Mouse (Mus musculus) liver, embryonic 13.5 days (tissue): ENCODE results near the gene Fcrla. TPM values are rescaled to one million over a fixed set of nuclear protein-coding genes. Genes with fewer than 3 reads are reported as not detected.
A peak's percentile ranks its signal among the peaks of the same experiment; 100 is the strongest.

Source experiments
- ATAC-seq: fragments of 200-750 bp; cut with Nextera tagmentation; 2 replicates; pipeline ENCODE4 v1.8.0; 2017; ENCODE audit warnings: low read depth, mild to moderate bottlenecking, moderate number of reproducible peaks, moderate library complexity
- DNase-seq: peaks from one replicate; pipeline ENCODE4 v3.0.0; 2022
- H3K27ac ChIP-seq: fragments of 300-500 bp; sonication (generic); 2 replicates; pipeline ENCODE4 v1.5.1; 2015; ENCODE audit warnings: moderate library complexity, mild to moderate bottlenecking, inconsistent platforms
- H3K27me3 ChIP-seq: fragments of 300-500 bp; sonication (generic); 2 replicates; pipeline ENCODE4 v1.6.1; 2015; ENCODE audit warnings: mild to moderate bottlenecking, inconsistent platforms
- H3K36me3 ChIP-seq: fragments of 300-500 bp; sonication (generic); 2 replicates; pipeline ENCODE4 v1.6.1; 2015; ENCODE audit warnings: mild to moderate bottlenecking, inconsistent platforms
- H3K4me1 ChIP-seq: fragments of 300-500 bp; sonication (generic); replicated peaks from 2 replicates; pipeline ENCODE4 v1.6.1; 2015; ENCODE audit warnings: inconsistent platforms
- H3K4me2 ChIP-seq: fragments of 300-500 bp; sonication (generic); 2 replicates; pipeline ENCODE4 v1.6.1; 2015; ENCODE audit warnings: inconsistent platforms, mild to moderate bottlenecking, moderate library complexity
- H3K4me3 ChIP-seq: fragments of 300-500 bp; sonication (generic); replicated peaks from 2 replicates; pipeline ENCODE4 v1.5.1; 2015; ENCODE audit warnings: mild to moderate bottlenecking, inconsistent platforms
- H3K9ac ChIP-seq: fragments of 300-500 bp; sonication (generic); 2 replicates; pipeline ENCODE4 v1.6.1; 2015; ENCODE audit warnings: mild to moderate bottlenecking, inconsistent platforms
- H3K9me3 ChIP-seq: fragments of 300-500 bp; sonication (generic); replicated peaks from 2 replicates; pipeline ENCODE4 v1.6.1; 2016; ENCODE audit warnings: inconsistent platforms
- WGBS: fragments of 180-500 bp; shearing (Covaris S2); methylation state at CpG from one replicate; pipeline ENCODE4 v1.1.7; 2015; ENCODE audit not compliant: insufficient replicate concordance; 5-methylcytosine and 5-hydroxymethylcytosine counted together
- polyA plus RNA-seq: library from polyadenylated mRNA; unstranded; fragments of >200 nt; fragmentation: Nextera tagmentation; extraction: Ambion mirVana; gene quantifications from 2 replicates; pipeline ENCODE4 v1.2.1, GENCODE M21; 2015

The Fcrla gene
- polyA plus RNA-seq, 1 experiment from 2014 or later: 0.24 TPM

- H3K9me3 ChIP-seq: no peaks in the 10 kb centered on the region
- H3K4me2 ChIP-seq: no peak overlapping the region
- H3K27ac ChIP-seq: no peak overlapping the region
- no peak overlapping the region for H3K9ac ChIP-seq
- ATAC-seq: no peak
- H3K4me3 ChIP-seq: no peak overlapping the region
- no peak for DNase-seq
- H3K27me3 ChIP-seq: no peaks in the 10 kb centered on the region
- WGBS: 65% methylated on average over 4 of the region's 4 CpGs
- peaks cover 2% of the 10 kb centered on the region; the same call in 1 of the 2 replicates for H3K4me1 ChIP-seq
- H3K36me3 ChIP-seq: no peaks in the 10 kb centered on the region
These were observed 1.9 kb upstream of the Fcrla start for GRCm38 (mm10) chr1:170929245-170929644.

GRCm38 (mm10) chr1:170928467-170928866 lies 1.1 kb upstream of the Fcrla start:
- Histone ChIP-seq H3K27ac (no peak overlapping the region), H3K9ac (no peak overlapping the region), H3K9me3 (no peaks in the 10 kb centered on the region), H3K36me3 (no peaks in the 10 kb centered on the region), H3K4me1 (peaks cover 3% of the 10 kb centered on the region; the same call in 1 of the 2 replicates), H3K4me3 (no peak overlapping the region), H3K27me3 (no peaks in the 10 kb centered on the region), H3K4me2 (no peak overlapping the region)
- no peak for ATAC-seq
- 46% methylated on average over 2 of the region's 2 CpGs for WGBS
- DNase-seq: no peak

- H3K4me2 ChIP-seq: no peak overlapping the region
- no peaks in the 10 kb centered on the region for H3K36me3 ChIP-seq
- WGBS: 51% methylated on average over 6 of the region's 6 CpGs
- H3K4me3 ChIP-seq: no peak overlapping the region
- H3K27ac ChIP-seq: no peak overlapping the region
- no peaks in the 10 kb centered on the region for H3K9me3 ChIP-seq
- DNase-seq (no peak), ATAC-seq (no peak)
- no peak overlapping the region for H3K9ac ChIP-seq
- no peaks in the 10 kb centered on the region for H3K27me3 ChIP-seq
- H3K4me1 ChIP-seq: peaks cover 3% of the 10 kb centered on the region; the same call in 1 of the 2 replicates
These were observed 442 bp downstream of the Fcrla start for GRCm38 (mm10) chr1:170926941-170927340.

- Histone ChIP-seq H3K9me3 (no peaks in the 10 kb centered on the region), H3K4me3 (peak overlapping the region; percentile 25), H3K36me3 (no peaks in the 10 kb centered on the region), H3K27ac (no peak overlapping the region), H3K27me3 (no peaks in the 10 kb centered on the region), H3K4me2 (peak overlapping the region; percentile 47), H3K4me1 (peaks cover 3% of the 10 kb centered on the region; the same call in 1 of the 2 replicates), H3K9ac (peak overlapping the region; percentile 26; the same call in 1 of the 2 replicates)
- DNase-seq (peak; percentile 50), ATAC-seq (no peak)
- 24% methylated on average over 6 of the region's 6 CpGs for WGBS
These were observed 2.9 kb downstream of the Fcrla start for GRCm38 (mm10) chr1:170924485-170924884.

- Histone ChIP-seq H3K9ac (no peak overlapping the region), H3K27me3 (no peaks in the 10 kb centered on the region), H3K27ac (no peak overlapping the region), H3K4me2 (no peak overlapping the region), H3K4me3 (no peak overlapping the region), H3K9me3 (no peaks in the 10 kb centered on the region), H3K4me1 (peaks cover 2% of the 10 kb centered on the region; the same call in 1 of the 2 replicates), H3K36me3 (no peaks in the 10 kb centered on the region)
- no peak for ATAC-seq
- WGBS: 76% methylated on average over 8 of the region's 8 CpGs
- no peak for DNase-seq
These were observed 8.1 kb downstream of the Fcrla start for GRCm38 (mm10) chr1:170919308-170919707.

- Histone ChIP-seq H3K4me1 (no peaks in the 10 kb centered on the region), H3K9ac (no peak overlapping the region), H3K27ac (no peak overlapping the region), H3K4me3 (no peak overlapping the region), H3K36me3 (no peaks in the 10 kb centered on the region), H3K9me3 (no peaks in the 10 kb centered on the region), H3K27me3 (peaks cover 10% of the 10 kb centered on the region), H3K4me2 (no peak overlapping the region)
- WGBS: 56% methylated on average over 5 of the region's 5 CpGs
- no peak for ATAC-seq
- no peak for DNase-seq
These were observed 11.7 kb downstream of the Fcrla start for GRCm38 (mm10) chr1:170915657-170916056.

GRCm38 (mm10) chr1:170912891-170913615 lies 14.3 kb downstream of the Fcrla start, which contains the start of gene Fcrlb:
Fcrlb (minus strand) TSS chr1:170912941.
- no peak for ATAC-seq
- Histone ChIP-seq H3K4me2 (no peak within 1 kb of the TSS), H3K27me3 (peaks cover 28% of the 10 kb centered on the region), H3K4me1 (peaks cover 5% of the 10 kb centered on the region), H3K4me3 (no peak within 1 kb of the TSS), H3K27ac (no peak within 1 kb of the TSS), H3K9ac (no peak within 1 kb of the TSS), H3K9me3 (no peaks in the 10 kb centered on the region), H3K36me3 (no peaks in the 10 kb centered on the region)
- no peak for DNase-seq
- WGBS: 50% methylated on average over 5 of the region's 5 CpGs

- no peak for DNase-seq
- Histone ChIP-seq H3K27ac (no peak overlapping the region), H3K4me2 (no peak overlapping the region), H3K4me3 (no peak overlapping the region), H3K9ac (no peak overlapping the region), H3K36me3 (no peaks in the 10 kb centered on the region), H3K4me1 (peaks cover 14% of the 10 kb centered on the region), H3K27me3 (peaks cover 38% of the 10 kb centered on the region), H3K9me3 (no peaks in the 10 kb centered on the region)
- 60% methylated on average over 11 of the region's 11 CpGs for WGBS
- ATAC-seq: no peak
These were observed 15.3 kb downstream of the Fcrla start for GRCm38 (mm10) chr1:170911907-170912660.

GRCm38 (mm10) chr1:170908341-170908740 lies 19.0 kb downstream of the Fcrla start:
- peak overlapping the region; percentile 48 for H3K4me3 ChIP-seq
- peak overlapping the region; percentile 63 for H3K4me2 ChIP-seq
- H3K9ac ChIP-seq: no peak overlapping the region
- no peaks in the 10 kb centered on the region for H3K36me3 ChIP-seq
- 11% methylated on average over 21 of the region's 21 CpGs for WGBS
- H3K27ac ChIP-seq: no peak overlapping the region
- H3K9me3 ChIP-seq: no peaks in the 10 kb centered on the region
- H3K4me1 ChIP-seq: peaks cover 14% of the 10 kb centered on the region
- ATAC-seq (no peak), DNase-seq (no peak)
- peaks cover 64% of the 10 kb centered on the region for H3K27me3 ChIP-seq

GRCm38 (mm10) chr1:170907456-170908191 lies 19.8 kb downstream of the Fcrla start:
- no peaks in the 10 kb centered on the region for H3K9me3 ChIP-seq
- peaks cover 14% of the 10 kb centered on the region for H3K4me1 ChIP-seq
- 4% methylated on average over 71 of the region's 71 CpGs for WGBS
- no peak overlapping the region for H3K27ac ChIP-seq
- no peaks in the 10 kb centered on the region for H3K36me3 ChIP-seq
- peak overlapping the region; percentile 48 for H3K4me3 ChIP-seq
- no peak overlapping the region for H3K9ac ChIP-seq
- DNase-seq (no peak), ATAC-seq (no peak)
- peaks cover 64% of the 10 kb centered on the region for H3K27me3 ChIP-seq
- peak overlapping the region; percentile 63 for H3K4me2 ChIP-seq

GRCm38 (mm10) chr1:170907111-170907455 lies 20.3 kb downstream of the Fcrla start:
- Histone ChIP-seq H3K9me3 (no peaks in the 10 kb centered on the region), H3K36me3 (no peaks in the 10 kb centered on the region), H3K27me3 (peaks cover 63% of the 10 kb centered on the region), H3K4me1 (peaks cover 14% of the 10 kb centered on the region), H3K9ac (no peak overlapping the region), H3K4me3 (peak overlapping the region; percentile 48), H3K27ac (no peak overlapping the region), H3K4me2 (peak overlapping the region; percentile 63)
- DNase-seq: no peak
- WGBS: 28% methylated on average over 11 of the region's 11 CpGs
- ATAC-seq: no peak
